Mouse (Mus musculus): ENCODE measurements around the gene Fgb. TPM values are rescaled to one million over a fixed set of nuclear protein-coding genes. Genes with fewer than 3 reads are reported as not detected.

The Fgb gene
- polyA plus RNA-seq, 1 experiment from 2014 or later, result 0.14 TPM

GRCm38 (mm10) chr3:83025475-83026301 lies 24.0 kb downstream of the Fgb start, which contains the start of gene Fga:
Gene Fga, plus strand, starts transcription at chr3:83026076.
- H3K4me1 ChIP-seq (ENCODE audit: control insufficient read depth, insufficient read depth, low read length), result no peaks in the 10 kb centered on the region
- DNase-seq (ENCODE audit: low spot score) (no peak), ATAC-seq (replicated peaks; ENCODE audit: insufficient number of reproducible peaks, low FRiP score, low TSS enrichment, low read depth) (no peak)
- no peak within 1 kb of the TSS for H3K9ac ChIP-seq (replicated peaks; ENCODE audit: low read length)
- H3K27ac ChIP-seq (replicated peaks; ENCODE audit: low read depth, low read length), result no peak within 1 kb of the TSS
- H3K36me3 ChIP-seq (replicated peaks; ENCODE audit: control insufficient read depth, insufficient read depth, low read depth, low read length), result no peaks in the 10 kb centered on the region
- H3K4me3 ChIP-seq (ENCODE audit: low read depth, low read length), result no peak within 1 kb of the TSS
- H3K27me3 ChIP-seq (ENCODE audit: control insufficient read depth, insufficient read depth, low read length), result no peaks in the 10 kb centered on the region
- 78% methylated on average over 9 of the region's 9 CpGs for WGBS
- no peaks in the 10 kb centered on the region for H3K9me3 ChIP-seq (replicated peaks; ENCODE audit: control insufficient read depth, low read length)
- no peak within 1 kb of the TSS for H3K4me2 ChIP-seq (ENCODE audit: low read depth, low read length)

DNA sequence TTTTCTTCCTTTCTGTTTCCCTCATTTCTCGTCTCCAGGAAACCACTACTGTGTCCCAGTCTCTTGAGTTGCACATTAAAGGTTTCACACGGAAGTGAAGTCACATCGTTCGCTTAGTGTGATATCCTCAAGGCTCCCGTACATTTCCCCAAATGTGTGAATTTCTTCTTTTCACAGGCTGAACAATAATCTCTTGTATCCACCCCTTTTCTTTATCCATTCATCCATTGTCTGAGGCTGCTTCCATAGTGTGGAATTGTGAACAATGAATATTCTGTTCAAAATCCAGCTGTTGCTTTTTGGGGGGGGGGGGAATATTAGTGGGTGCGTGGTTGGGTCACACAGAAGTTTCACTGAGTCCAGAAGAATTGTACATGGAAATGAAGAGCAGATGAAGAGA lies 24.6 kb downstream of the Fgb start:
- ATAC-seq (replicated peaks; ENCODE audit: insufficient number of reproducible peaks, low FRiP score, low TSS enrichment, low read depth), result no peak
- no peak overlapping the region for H3K9ac ChIP-seq (replicated peaks; ENCODE audit: low read length)
- no peaks in the 10 kb centered on the region for H3K27me3 ChIP-seq (ENCODE audit: control insufficient read depth, insufficient read depth, low read length)
- no peaks in the 10 kb centered on the region for H3K36me3 ChIP-seq (replicated peaks; ENCODE audit: control insufficient read depth, insufficient read depth, low read depth, low read length)
- no peak for DNase-seq (ENCODE audit: low spot score)
- no peaks in the 10 kb centered on the region for H3K9me3 ChIP-seq (replicated peaks; ENCODE audit: control insufficient read depth, low read length)
- no peak overlapping the region for H3K27ac ChIP-seq (replicated peaks; ENCODE audit: low read depth, low read length)
- 72% methylated on average over 6 of the region's 6 CpGs for WGBS
- no peaks in the 10 kb centered on the region for H3K4me1 ChIP-seq (ENCODE audit: control insufficient read depth, insufficient read depth, low read length)
- H3K4me3 ChIP-seq (ENCODE audit: low read depth, low read length), result no peak overlapping the region
- H3K4me2 ChIP-seq (ENCODE audit: low read depth, low read length), result no peak overlapping the region

GRCm38 (mm10) chr3:83021176-83021575 lies 28.5 kb downstream of the Fgb start:
- no peak overlapping the region for H3K27ac ChIP-seq (replicated peaks; ENCODE audit: low read depth, low read length)
- 93% methylated on average over 5 of the region's 5 CpGs for WGBS
- no peaks in the 10 kb centered on the region for H3K36me3 ChIP-seq (replicated peaks; ENCODE audit: control insufficient read depth, insufficient read depth, low read depth, low read length)
- DNase-seq (ENCODE audit: low spot score) (no peak), ATAC-seq (replicated peaks; ENCODE audit: insufficient number of reproducible peaks, low FRiP score, low TSS enrichment, low read depth) (no peak)
- H3K9me3 ChIP-seq (replicated peaks; ENCODE audit: control insufficient read depth, low read length), result no peaks in the 10 kb centered on the region
- no peak overlapping the region for H3K9ac ChIP-seq (replicated peaks; ENCODE audit: low read length)
- no peak overlapping the region for H3K4me3 ChIP-seq (ENCODE audit: low read depth, low read length)
- H3K4me2 ChIP-seq (ENCODE audit: low read depth, low read length), result no peak overlapping the region
- H3K4me1 ChIP-seq (ENCODE audit: control insufficient read depth, insufficient read depth, low read length), result no peaks in the 10 kb centered on the region
- no peaks in the 10 kb centered on the region for H3K27me3 ChIP-seq (ENCODE audit: control insufficient read depth, insufficient read depth, low read length)

GRCm38 (mm10) chr3:83020387-83020786 lies 29.3 kb downstream of the Fgb start:
- H3K27ac ChIP-seq (replicated peaks; ENCODE audit: low read depth, low read length), result no peak overlapping the region
- H3K4me2 ChIP-seq (ENCODE audit: low read depth, low read length), result no peak overlapping the region
- H3K9me3 ChIP-seq (replicated peaks; ENCODE audit: control insufficient read depth, low read length), result no peaks in the 10 kb centered on the region
- no peak overlapping the region for H3K9ac ChIP-seq (replicated peaks; ENCODE audit: low read length)
- DNase-seq (ENCODE audit: low spot score), result no peak
- H3K36me3 ChIP-seq (replicated peaks; ENCODE audit: control insufficient read depth, insufficient read depth, low read depth, low read length), result no peaks in the 10 kb centered on the region
- no peak overlapping the region for H3K4me3 ChIP-seq (ENCODE audit: low read depth, low read length)
- 90% methylated on average over 2 of the region's 2 CpGs for WGBS
- H3K27me3 ChIP-seq (ENCODE audit: control insufficient read depth, insufficient read depth, low read length), result no peaks in the 10 kb centered on the region
- no peaks in the 10 kb centered on the region for H3K4me1 ChIP-seq (ENCODE audit: control insufficient read depth, insufficient read depth, low read length)
- ATAC-seq (replicated peaks; ENCODE audit: insufficient number of reproducible peaks, low FRiP score, low TSS enrichment, low read depth), result no peak

GRCm38 (mm10) chr3:83016236-83016635 lies 33.4 kb downstream of the Fgb start:
- H3K4me1 ChIP-seq (ENCODE audit: control insufficient read depth, insufficient read depth, low read length), result no peaks in the 10 kb centered on the region
- 81% methylated on average over 1 of the region's 1 CpGs for WGBS
- DNase-seq (ENCODE audit: low spot score) (no peak), ATAC-seq (replicated peaks; ENCODE audit: insufficient number of reproducible peaks, low FRiP score, low TSS enrichment, low read depth) (no peak)
- no peaks in the 10 kb centered on the region for H3K9me3 ChIP-seq (replicated peaks; ENCODE audit: control insufficient read depth, low read length)
- no peak overlapping the region for H3K4me3 ChIP-seq (ENCODE audit: low read depth, low read length)
- H3K4me2 ChIP-seq (ENCODE audit: low read depth, low read length), result no peak overlapping the region
- no peak overlapping the region for H3K9ac ChIP-seq (replicated peaks; ENCODE audit: low read length)
- H3K27me3 ChIP-seq (ENCODE audit: control insufficient read depth, insufficient read depth, low read length), result no peaks in the 10 kb centered on the region
- no peak overlapping the region for H3K27ac ChIP-seq (replicated peaks; ENCODE audit: low read depth, low read length)
- H3K36me3 ChIP-seq (replicated peaks; ENCODE audit: control insufficient read depth, insufficient read depth, low read depth, low read length), result no peaks in the 10 kb centered on the region

GRCm38 (mm10) chr3:83013951-83014350 lies 35.7 kb downstream of the Fgb start:
- Histone ChIP-seq H3K4me2 (ENCODE audit: low read depth, low read length) (no peak overlapping the region), H3K9ac (replicated peaks; ENCODE audit: low read length) (no peak overlapping the region), H3K36me3 (replicated peaks; ENCODE audit: control insufficient read depth, insufficient read depth, low read depth, low read length) (no peaks in the 10 kb centered on the region), H3K4me1 (ENCODE audit: control insufficient read depth, insufficient read depth, low read length) (no peaks in the 10 kb centered on the region), H3K27ac (replicated peaks; ENCODE audit: low read depth, low read length) (no peak overlapping the region), H3K4me3 (ENCODE audit: low read depth, low read length) (no peak overlapping the region), H3K27me3 (ENCODE audit: control insufficient read depth, insufficient read depth, low read length) (no peaks in the 10 kb centered on the region), H3K9me3 (replicated peaks; ENCODE audit: control insufficient read depth, low read length) (no peaks in the 10 kb centered on the region)
- no peak for DNase-seq (ENCODE audit: low spot score)
- ATAC-seq (replicated peaks; ENCODE audit: insufficient number of reproducible peaks, low FRiP score, low TSS enrichment, low read depth), result no peak
- 83% methylated on average over 10 of the region's 10 CpGs for WGBS

DNA sequence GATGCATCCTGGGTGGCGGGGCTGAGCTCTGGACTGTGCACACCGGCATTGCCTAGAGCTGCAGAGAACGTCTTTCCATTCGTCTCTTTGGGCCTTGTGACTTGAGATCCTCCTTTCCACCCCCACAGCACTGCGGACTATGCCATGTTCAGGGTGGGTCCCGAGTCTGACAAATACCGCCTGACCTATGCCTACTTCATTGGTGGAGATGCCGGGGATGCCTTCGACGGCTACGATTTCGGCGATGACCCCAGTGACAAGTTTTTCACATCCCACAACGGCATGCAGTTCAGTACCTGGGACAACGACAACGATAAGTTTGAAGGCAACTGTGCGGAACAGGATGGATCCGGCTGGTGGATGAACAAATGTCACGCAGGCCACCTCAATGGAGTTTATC lies 37.0 kb downstream of the Fgb start:
- no peak overlapping the region for H3K4me3 ChIP-seq (ENCODE audit: low read depth, low read length)
- no peak overlapping the region for H3K4me2 ChIP-seq (ENCODE audit: low read depth, low read length)
- 93% methylated on average over 19 of the region's 19 CpGs for WGBS
- no peak for ATAC-seq (replicated peaks; ENCODE audit: insufficient number of reproducible peaks, low FRiP score, low TSS enrichment, low read depth)
- H3K9ac ChIP-seq (replicated peaks; ENCODE audit: low read length), result no peak overlapping the region
- no peaks in the 10 kb centered on the region for H3K4me1 ChIP-seq (ENCODE audit: control insufficient read depth, insufficient read depth, low read length)
- H3K27ac ChIP-seq (replicated peaks; ENCODE audit: low read depth, low read length), result no peak overlapping the region
- no peaks in the 10 kb centered on the region for H3K9me3 ChIP-seq (replicated peaks; ENCODE audit: control insufficient read depth, low read length)
- H3K27me3 ChIP-seq (ENCODE audit: control insufficient read depth, insufficient read depth, low read length), result no peaks in the 10 kb centered on the region
- DNase-seq (ENCODE audit: low spot score), result no peak
- no peaks in the 10 kb centered on the region for H3K36me3 ChIP-seq (replicated peaks; ENCODE audit: control insufficient read depth, insufficient read depth, low read depth, low read length)

DNA sequence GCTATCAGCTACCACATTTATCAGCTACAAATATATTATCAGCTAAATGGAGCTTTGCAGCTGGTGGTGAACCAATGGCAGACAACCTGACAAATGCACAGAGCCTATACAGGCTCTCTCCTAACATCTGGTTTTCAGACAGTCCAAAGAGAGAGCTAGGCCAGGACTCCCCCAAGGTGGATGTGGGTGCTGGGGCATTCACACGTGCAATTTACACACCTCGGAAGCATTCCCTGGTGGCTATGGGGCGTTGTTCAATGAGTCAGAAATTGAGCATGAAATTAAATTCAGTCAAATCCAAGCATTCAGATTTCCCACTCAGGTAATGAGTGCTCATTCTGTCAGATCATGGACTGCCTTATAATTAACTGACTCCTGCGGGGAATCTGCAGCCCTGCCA lies 38.1 kb downstream of the Fgb start:
- Histone ChIP-seq H3K4me1 (ENCODE audit: control insufficient read depth, insufficient read depth, low read length) (no peaks in the 10 kb centered on the region), H3K4me2 (ENCODE audit: low read depth, low read length) (no peak overlapping the region), H3K9ac (replicated peaks; ENCODE audit: low read length) (no peak overlapping the region), H3K4me3 (ENCODE audit: low read depth, low read length) (no peak overlapping the region), H3K27ac (replicated peaks; ENCODE audit: low read depth, low read length) (no peak overlapping the region), H3K36me3 (replicated peaks; ENCODE audit: control insufficient read depth, insufficient read depth, low read depth, low read length) (no peaks in the 10 kb centered on the region), H3K9me3 (replicated peaks; ENCODE audit: control insufficient read depth, low read length) (no peaks in the 10 kb centered on the region), H3K27me3 (ENCODE audit: control insufficient read depth, insufficient read depth, low read length) (no peaks in the 10 kb centered on the region)
- no peak for DNase-seq (ENCODE audit: low spot score)
- WGBS, result 76% methylated on average over 4 of the region's 4 CpGs
- no peak for ATAC-seq (replicated peaks; ENCODE audit: insufficient number of reproducible peaks, low FRiP score, low TSS enrichment, low read depth)

All from embryonic facial prominence, embryonic 11.5 days (tissue).